Mouse (Mus musculus) lung, postnatal 0 days (tissue): Measurements from ENCODE around the gene Slc6a12.

Experiments used
- CTCF ChIP-seq: IDR thresholded peaks from 2 replicates; pipeline ENCODE4 v1.5.1; 2016; ENCODE audit warnings: antibody characterized with exemption, mild to moderate bottlenecking
- EP300 ChIP-seq: IDR thresholded peaks from 2 replicates; pipeline ENCODE4 v1.6.1; 2016; ENCODE audit warnings: antibody characterized with exemption, mild to moderate bottlenecking, control low read depth

DNA sequence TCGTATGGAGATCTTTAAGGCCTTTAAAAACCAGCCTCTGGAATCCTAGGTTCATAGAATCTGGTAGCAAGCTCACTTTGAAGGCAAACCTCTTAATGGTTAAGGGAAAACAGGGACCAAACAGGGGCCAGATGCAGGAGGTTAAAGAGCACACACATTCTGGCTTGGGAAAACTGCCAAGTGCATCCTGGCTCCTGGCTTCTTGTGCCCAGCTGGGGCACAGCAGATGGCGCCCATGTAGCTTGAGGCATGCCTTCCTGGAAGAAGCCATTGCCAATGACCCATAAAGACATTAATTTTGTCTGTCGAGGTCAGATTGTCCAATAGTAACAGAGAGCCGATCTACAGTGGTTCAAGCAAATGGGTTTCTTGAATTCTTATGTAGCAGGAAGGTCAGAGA, 21.1 kb downstream of the Slc6a12 start:
- TF ChIP-seq CTCF, result no peak
- TF ChIP-seq EP300, result no peak
